Mouse (Mus musculus) MEL (cell line): ENCODE results near the gene Nthl1. TPM values are rescaled to one million over a fixed set of nuclear protein-coding genes. Genes with fewer than 3 reads are reported as not detected.

ENCODE experiments used
- DNase-seq: peaks from one replicate; pipeline ENCODE4 v3.0.0; 2011; ENCODE audit warnings: low read depth, low spot score
- H3K27ac ChIP-seq: 2 replicates; pipeline ENCODE4 v1.5.1; 2012; ENCODE audit warnings: low read depth, mild to moderate bottlenecking, control low read depth, low read length, moderate library complexity; ENCODE audit not compliant: control insufficient read depth
- H3K27me3 ChIP-seq, 2 experiments: fragments of 150-350 bp in 1 of 2; sonication (generic) in 1 of 2; 2 replicates each; pipeline ENCODE4 v1.6.1; 2012; ENCODE audit warnings: low read length in 2 of 2, mild to moderate bottlenecking in 2 of 2, improper control_type of control experiment in 1 of 2, moderate library complexity in 1 of 2; ENCODE audit not compliant: insufficient read depth in 2 of 2, control insufficient read depth in 1 of 2
- H3K36me3 ChIP-seq, 2 experiments: 2 replicates each; pipeline ENCODE4 v1.6.1; 2012 to 2014; ENCODE audit warnings: low read length in 2 of 2, improper control_type of control experiment in 1 of 2, inconsistent platforms in 1 of 2, mild to moderate bottlenecking in 1 of 2; ENCODE audit not compliant: insufficient read depth in 2 of 2, control insufficient read depth in 1 of 2
- H3K4me1 ChIP-seq, 2 experiments: fragments of 150-350 bp in 1 of 2; sonication (generic) in 1 of 2; 2 replicates each; pipeline ENCODE4 v1.6.1; 2012; ENCODE audit warnings: low read length in 2 of 2, improper control_type of control experiment in 1 of 2, mild to moderate bottlenecking in 1 of 2; ENCODE audit not compliant: insufficient read depth in 2 of 2, control insufficient read depth in 1 of 2
- H3K4me3 ChIP-seq, 2 experiments: fragments of 150-350 bp in 1 of 2; sonication (generic) in 1 of 2; 2 replicates each; pipeline ENCODE4 v1.5.1; 2012; ENCODE audit warnings: low read depth in 2 of 2, low read length in 2 of 2, mild to moderate bottlenecking in 2 of 2, moderate library complexity in 2 of 2, control low read depth in 1 of 2, improper control_type of control experiment in 1 of 2; ENCODE audit not compliant: control insufficient read depth in 1 of 2, insufficient read depth in 1 of 2
- H3K79me2 ChIP-seq: 2 replicates; pipeline ENCODE4 v1.6.1; 2012; ENCODE audit warnings: mild to moderate bottlenecking, low read length, moderate library complexity; ENCODE audit not compliant: control insufficient read depth, poor library complexity, insufficient read depth
- H3K9ac ChIP-seq: 2 replicates; pipeline ENCODE4 v1.6.1; 2012; ENCODE audit warnings: low read depth, mild to moderate bottlenecking, control low read depth, low read length, moderate library complexity; ENCODE audit not compliant: control insufficient read depth, poor library complexity, severe bottlenecking
- H3K9me3 ChIP-seq: fragments of 150-350 bp; sonication (generic); replicated peaks from 2 replicates; pipeline ENCODE4 v1.6.1; 2012; ENCODE audit warnings: mild to moderate bottlenecking, low read length, improper control_type of control experiment, moderate library complexity; ENCODE audit not compliant: insufficient read depth
- CHD1 ChIP-seq: IDR thresholded peaks from 2 replicates; pipeline ENCODE4 v1.6.1; 2012; ENCODE audit warnings: low read depth, mild to moderate bottlenecking, inconsistent platforms, low read length, improper control_type of control experiment
- CHD2 ChIP-seq: IDR thresholded peaks from 2 replicates; pipeline ENCODE4 v1.6.1; 2011; ENCODE audit warnings: low read length, improper control_type of control experiment
- CTCF ChIP-seq, 3 experiments: IDR thresholded peaks in 2 of 3; conservative IDR thresholded peaks in 1 of 3; 2 replicates each; pipeline ENCODE4 v1.5.1; 2011 to 2012; ENCODE audit warnings: low read length in 3 of 3, low read depth in 2 of 3, mild to moderate bottlenecking in 2 of 3, improper control_type of control experiment in 1 of 3, inconsistent platforms in 1 of 3, mixed read lengths in 1 of 3, moderate library complexity in 1 of 3; ENCODE audit not compliant: control insufficient read depth in 1 of 3, insufficient read depth in 1 of 3, poor library complexity in 1 of 3, severe bottlenecking in 1 of 3
- E2F4 ChIP-seq: IDR thresholded peaks from 2 replicates; pipeline ENCODE4 v1.6.1; 2011; ENCODE audit warnings: low read depth, low read length, improper control_type of control experiment, borderline replicate concordance
- ELF1 ChIP-seq: IDR thresholded peaks from 2 replicates; pipeline ENCODE4 v1.6.1; 2014; ENCODE audit warnings: low read depth, mild to moderate bottlenecking, inconsistent platforms, low read length, improper control_type of control experiment, moderate library complexity
- EP300 ChIP-seq, 2 experiments: IDR thresholded peaks; 2 replicates each; pipeline ENCODE4 v1.6.1; 2011; ENCODE audit warnings: improper control_type of control experiment in 2 of 2, low read length in 2 of 2, low read depth in 1 of 2, mild to moderate bottlenecking in 1 of 2
- ETS1 ChIP-seq: IDR thresholded peaks from 2 replicates; pipeline ENCODE4 v1.6.1; 2012; ENCODE audit warnings: low read depth, mild to moderate bottlenecking, inconsistent platforms, low read length, improper control_type of control experiment, moderate library complexity
- GABPA ChIP-seq: IDR thresholded peaks from 2 replicates; pipeline ENCODE4 v1.6.1; 2012; ENCODE audit warnings: low read depth, mild to moderate bottlenecking, inconsistent platforms, low read length, improper control_type of control experiment, moderate library complexity
- GATA1 ChIP-seq: IDR thresholded peaks from 2 replicates; pipeline ENCODE4 v1.6.1; 2011; ENCODE audit warnings: low read depth, low read length, improper control_type of control experiment
- KAT2A ChIP-seq: conservative IDR thresholded peaks from 2 replicates; pipeline ENCODE4 v1.6.1; 2012; ENCODE audit warnings: low read depth, low read length, improper control_type of control experiment, inconsistent platforms
- MAX ChIP-seq: IDR thresholded peaks from 2 replicates; pipeline ENCODE4 v1.6.1; 2011; ENCODE audit warnings: low read length, improper control_type of control experiment
- MAZ ChIP-seq: IDR thresholded peaks from 2 replicates; pipeline ENCODE4 v1.6.1; 2012; ENCODE audit warnings: low read depth, mild to moderate bottlenecking, inconsistent platforms, low read length, improper control_type of control experiment
- MEF2A ChIP-seq: IDR thresholded peaks from 2 replicates; pipeline ENCODE4 v1.6.1; 2014; ENCODE audit warnings: low read depth, mild to moderate bottlenecking, inconsistent platforms, low read length, improper control_type of control experiment; ENCODE audit not compliant: poor library complexity, insufficient replicate concordance, severe bottlenecking; ENCODE audit errors: extremely low read depth
- MXI1 ChIP-seq: IDR thresholded peaks from 2 replicates; pipeline ENCODE4 v1.6.1; 2011; ENCODE audit warnings: mild to moderate bottlenecking, low read depth, low read length, improper control_type of control experiment
- MYB ChIP-seq: IDR thresholded peaks from 2 replicates; pipeline ENCODE4 v1.6.1; 2011; ENCODE audit warnings: mild to moderate bottlenecking, low read depth, low read length, improper control_type of control experiment
- MYC ChIP-seq: IDR thresholded peaks from 2 replicates; pipeline ENCODE4 v1.6.1; 2011; ENCODE audit warnings: low read depth, mild to moderate bottlenecking, low read length, improper control_type of control experiment, moderate library complexity
- NELFE ChIP-seq: IDR thresholded peaks from 2 replicates; pipeline ENCODE4 v1.6.1; 2011; ENCODE audit warnings: low read depth, low read length, improper control_type of control experiment
- NRF1 ChIP-seq: IDR thresholded peaks from 2 replicates; pipeline ENCODE4 v1.6.1; 2014; ENCODE audit warnings: low read depth, mild to moderate bottlenecking, inconsistent platforms, low read length, improper control_type of control experiment, moderate library complexity; ENCODE audit not compliant: poor library complexity, insufficient read depth, severe bottlenecking
- POLR2AphosphoS5 ChIP-seq: IDR thresholded peaks from 2 replicates; pipeline ENCODE4 v1.6.1; 2012; ENCODE audit warnings: low read depth, borderline replicate concordance, mild to moderate bottlenecking, inconsistent platforms, low read length, moderate library complexity, mixed read lengths
- RAD21 ChIP-seq: IDR thresholded peaks from 2 replicates; pipeline ENCODE4 v1.6.1; 2011; ENCODE audit warnings: mild to moderate bottlenecking, low read depth, low read length, improper control_type of control experiment
- RCOR1 ChIP-seq: IDR thresholded peaks from 2 replicates; pipeline ENCODE4 v1.6.1; 2012; ENCODE audit warnings: low read depth, mild to moderate bottlenecking, inconsistent platforms, low read length, improper control_type of control experiment
- SIN3A ChIP-seq: IDR thresholded peaks from 2 replicates; pipeline ENCODE4 v1.6.1; 2012; ENCODE audit warnings: low read length, improper control_type of control experiment, inconsistent platforms
- SMC3 ChIP-seq: IDR thresholded peaks from 2 replicates; pipeline ENCODE4 v1.6.1; 2011; ENCODE audit warnings: low read depth, low read length, improper control_type of control experiment
- TAL1 ChIP-seq: IDR thresholded peaks from 2 replicates; pipeline ENCODE4 v1.6.1; 2012; ENCODE audit warnings: mild to moderate bottlenecking, inconsistent platforms, low read length, moderate library complexity, mixed read lengths
- TCF12 ChIP-seq: IDR thresholded peaks from 2 replicates; pipeline ENCODE4 v1.6.1; 2014; ENCODE audit warnings: low read depth, mild to moderate bottlenecking, inconsistent platforms, low read length, improper control_type of control experiment, moderate library complexity
- USF2 ChIP-seq, 2 experiments: IDR thresholded peaks; 2 replicates each; pipeline ENCODE4 v1.6.1; 2011 to 2012; ENCODE audit warnings: improper control_type of control experiment in 2 of 2, low read length in 2 of 2, borderline replicate concordance in 1 of 2, inconsistent platforms in 1 of 2, low read depth in 1 of 2, mild to moderate bottlenecking in 1 of 2; ENCODE audit not compliant: insufficient read depth in 1 of 2
- ZC3H11A ChIP-seq: IDR thresholded peaks from 2 replicates; pipeline ENCODE4 v1.6.1; 2012; ENCODE audit warnings: low read depth, mild to moderate bottlenecking, inconsistent platforms, low read length, improper control_type of control experiment
- ZKSCAN1 ChIP-seq: IDR thresholded peaks from 2 replicates; pipeline ENCODE4 v1.6.1; 2012; ENCODE audit warnings: low read depth, mild to moderate bottlenecking, inconsistent platforms, low read length, improper control_type of control experiment, moderate library complexity
- ZMIZ1 ChIP-seq: IDR thresholded peaks from 2 replicates; pipeline ENCODE4 v1.6.1; 2012; ENCODE audit warnings: low read depth, mild to moderate bottlenecking, inconsistent platforms, low read length, improper control_type of control experiment, moderate library complexity
- ZNF384 ChIP-seq: IDR thresholded peaks from 2 replicates; pipeline ENCODE4 v1.6.1; 2012; ENCODE audit warnings: low read depth, mild to moderate bottlenecking, inconsistent platforms, low read length, improper control_type of control experiment
- polyA plus RNA-seq, 2 experiments: library from polyadenylated mRNA; stranded (reverse) in 1 of 2; unstranded in 1 of 2; fragments of >175 nt in 1 of 2; fragments of >200 nt in 1 of 2; gene quantifications; 2 replicates each; pipeline versions ENCODE4 v1.2.1 to v1.2.4; 2012; ENCODE audit warnings: low replicate concordance in 2 of 2, low read depth in 1 of 2; ENCODE audit not compliant: insufficient read length in 2 of 2, insufficient read depth in 1 of 2, missing spikeins in 1 of 2
- total RNA-seq: library from RNA; depleted of rRNA; stranded (reverse); fragments of 300-350 nt; gene quantifications from 2 replicates; pipeline ENCODE4 v1.2.3, GENCODE M21; 2012

Nthl1 gene
- total and polyA plus RNA-seq, 3 experiments, result 31.4 to 262 (median 32.0) TPM

DNA sequence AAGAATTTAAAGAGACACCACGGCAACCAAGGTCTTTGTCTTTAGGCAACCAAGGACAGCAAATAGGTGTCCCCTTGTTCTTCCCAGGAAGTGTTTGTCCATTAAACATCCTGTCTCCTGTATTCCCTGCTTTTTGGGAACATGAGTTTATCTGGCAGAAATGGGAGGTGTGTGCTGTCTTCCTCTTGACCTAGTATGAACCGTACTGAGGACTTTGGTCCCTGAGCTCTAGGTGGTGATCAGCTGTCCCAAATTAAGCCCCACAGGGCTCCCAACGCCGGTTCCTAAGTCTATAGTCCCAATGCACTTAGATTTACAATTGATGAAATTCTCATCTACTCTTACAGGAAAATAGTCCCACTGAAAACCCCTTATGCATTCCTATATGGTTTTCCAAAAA, 18.3 kb downstream of the Nthl1 start:
- H3K79me2 ChIP-seq, result no peaks in the 10 kb centered on the region
- no peaks in the 10 kb centered on the region for H3K36me3 ChIP-seq
- TF ChIP-seq USF2 (IDR thresholded peaks at IDR 0.05; ENCODE audit: borderline replicate concordance in 1 of 2, insufficient read depth in 1 of 2, low read depth in 1 of 2, low read length in 2 of 2) (no peak), TCF12 (no peak), POLR2AphosphoS5 (no peak), RAD21 (no peak), GATA1 (no peak), NRF1 (no peak), MYC (no peak), NELFE (no peak), SIN3A (no peak), CHD1 (no peak), RCOR1 (no peak), EP300 (IDR thresholded peaks at IDR 0.05; ENCODE audit: low read depth in 1 of 2, low read length in 2 of 2) (no peak), ZNF384 (no peak), MXI1 (no peak), ZMIZ1 (no peak), ZKSCAN1 (no peak), MAX (no peak), KAT2A (no peak), ETS1 (no peak), ZC3H11A (no peak)
- TF ChIP-seq, all 39 proteins: peak for 0
- H3K4me3 ChIP-seq, result no peak overlapping the region
- DNase-seq, result no peak
- no peaks in the 10 kb centered on the region for H3K9me3 ChIP-seq
- H3K27me3 ChIP-seq, result peaks cover 16 to 25% of the 10 kb centered on the region in 2 experiments
- no peak overlapping the region for H3K9ac ChIP-seq
- no peak overlapping the region for H3K27ac ChIP-seq
- no peaks in the 10 kb centered on the region for H3K4me1 ChIP-seq

DNA sequence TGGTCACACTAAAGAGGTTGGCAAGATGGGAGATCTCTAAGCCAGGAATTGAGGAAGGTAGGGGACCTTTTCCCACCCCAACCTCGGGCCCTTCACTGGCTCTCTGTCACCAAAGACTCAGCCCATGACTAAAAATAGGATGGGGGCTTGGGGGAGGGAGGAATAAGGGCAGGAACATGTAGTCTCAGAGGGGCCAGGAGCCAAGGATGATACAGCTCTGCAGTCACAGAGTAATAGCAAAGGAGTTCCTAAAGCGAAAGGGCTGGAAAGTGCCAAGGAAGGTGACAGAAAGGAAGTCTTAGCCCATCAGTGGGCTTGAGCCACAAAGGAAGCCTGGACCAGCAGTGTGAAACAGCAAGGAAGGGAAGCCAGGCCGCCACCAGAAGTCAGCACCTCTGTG, 19.4 kb downstream of the Nthl1 start:
- H3K27me3 ChIP-seq, result peaks cover 14 to 25% of the 10 kb centered on the region in 2 experiments
- no peak for DNase-seq
- H3K79me2 ChIP-seq, result no peaks in the 10 kb centered on the region
- no peaks in the 10 kb centered on the region for H3K9me3 ChIP-seq
- no peak overlapping the region for H3K27ac ChIP-seq
- no peaks in the 10 kb centered on the region for H3K36me3 ChIP-seq
- H3K4me1 ChIP-seq, result no peaks in the 10 kb centered on the region
- no peak overlapping the region for H3K4me3 ChIP-seq
- TF ChIP-seq GATA1 (no peak), E2F4 (no peak), POLR2AphosphoS5 (no peak), RAD21 (no peak), MAZ (no peak), TAL1 (no peak), ETS1 (no peak), MYB (no peak), EP300 (IDR thresholded peaks at IDR 0.05; ENCODE audit: low read depth in 1 of 2, low read length in 2 of 2) (no peak), SIN3A (no peak), CTCF (IDR thresholded peaks at IDR 0.05 in 2 of 3, conservative IDR thresholded peaks at IDR 0.05 in 1 of 3; ENCODE audit: control insufficient read depth in 1 of 3, insufficient read depth in 1 of 3, low read depth in 2 of 3, low read length in 3 of 3, poor library complexity in 1 of 3, severe bottlenecking in 1 of 3) (no peak), ELF1 (no peak), SMC3 (no peak), GABPA (no peak), NELFE (no peak), ZMIZ1 (no peak), ZNF384 (no peak), MYC (no peak), CHD2 (no peak), MEF2A (no peak)
- H3K9ac ChIP-seq, result no peak overlapping the region
